Mouse (Mus musculus): ENCODE results near the gene Renbp. TPM values are rescaled to one million over a fixed set of nuclear protein-coding genes. Genes with fewer than 3 reads are reported as not detected.

Gene Renbp
- polyA plus RNA-seq, 1 experiment from 2014 or later: 50.8 TPM

DNA sequence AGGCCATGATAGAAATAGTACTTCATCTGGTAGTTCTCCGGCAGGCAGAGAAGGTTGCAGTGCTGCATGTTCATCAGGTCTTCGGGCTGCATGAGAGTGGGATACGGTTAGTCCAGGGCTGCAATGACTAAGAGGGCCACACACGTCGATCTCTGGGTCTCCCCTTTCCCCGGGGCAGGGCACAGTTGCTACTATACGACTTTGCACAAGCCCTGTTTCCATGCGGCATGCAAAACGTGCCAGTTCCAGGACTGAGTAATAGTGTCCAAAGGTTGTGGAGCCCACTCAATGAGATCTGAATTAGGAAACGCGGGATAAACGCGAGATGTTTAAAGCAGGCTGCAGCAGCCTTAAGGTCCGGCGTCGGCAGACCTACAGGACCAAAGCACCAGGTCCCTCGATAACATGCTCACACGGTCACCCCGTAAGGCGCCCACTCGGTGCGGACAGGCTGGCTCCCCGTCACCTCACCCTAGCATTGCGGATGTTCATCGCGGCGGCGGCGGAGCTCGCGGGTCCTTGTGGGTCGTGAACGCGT lies 9.3 kb downstream of the Renbp start:
- peaks cover 34% of the 10 kb centered on the region for H3K36me3 ChIP-seq
- WGBS: 15% methylated on average over 34 of the region's 34 CpGs
- ATAC-seq (ENCODE audit: insufficient number of reproducible peaks, low FRiP score): peak; percentile 17; the same call in 1 of the 2 replicates
- H3K27ac ChIP-seq (ENCODE audit: poor library complexity, severe bottlenecking): peak overlapping the region; percentile 84
- H3K4me1 ChIP-seq (replicated peaks): no peaks in the 10 kb centered on the region
- peak overlapping the region; percentile 63 for H3K4me3 ChIP-seq
- H3K9me3 ChIP-seq (replicated peaks): no peaks in the 10 kb centered on the region
- peak overlapping the region; percentile 76 for H3K4me2 ChIP-seq
- peak overlapping the region; percentile 78 for H3K9ac ChIP-seq
- H3K27me3 ChIP-seq (replicated peaks): no peaks in the 10 kb centered on the region

DNA sequence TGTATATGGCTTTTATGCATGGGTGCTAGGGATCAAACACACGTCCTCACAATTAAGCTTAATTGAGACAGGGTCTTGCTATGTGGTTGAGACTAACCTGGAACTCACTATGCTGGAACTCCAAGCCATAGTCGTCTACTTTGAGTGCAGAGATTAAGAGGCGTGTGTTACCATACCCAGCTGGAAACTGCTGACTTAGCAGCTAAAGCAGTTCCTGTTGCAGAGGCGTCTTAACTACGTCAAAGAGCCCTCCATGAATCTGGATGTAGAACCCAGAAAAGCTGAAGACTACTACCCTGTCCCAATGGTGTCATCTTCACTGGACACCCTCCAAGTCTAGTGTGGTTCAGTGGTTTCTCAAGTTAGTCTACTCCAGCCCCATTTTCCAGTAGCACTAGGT lies 12.0 kb downstream of the Renbp start:
- WGBS: 82% methylated on average over 5 of the region's 5 CpGs
- Histone ChIP-seq H3K9ac (no peak overlapping the region), H3K4me1 (replicated peaks) (no peaks in the 10 kb centered on the region), H3K27ac (ENCODE audit: poor library complexity, severe bottlenecking) (no peak overlapping the region), H3K9me3 (replicated peaks) (no peaks in the 10 kb centered on the region), H3K36me3 (peaks cover 27% of the 10 kb centered on the region), H3K27me3 (replicated peaks) (no peaks in the 10 kb centered on the region), H3K4me2 (no peak overlapping the region), H3K4me3 (no peak overlapping the region)
- no peak for ATAC-seq (ENCODE audit: insufficient number of reproducible peaks, low FRiP score)

DNA sequence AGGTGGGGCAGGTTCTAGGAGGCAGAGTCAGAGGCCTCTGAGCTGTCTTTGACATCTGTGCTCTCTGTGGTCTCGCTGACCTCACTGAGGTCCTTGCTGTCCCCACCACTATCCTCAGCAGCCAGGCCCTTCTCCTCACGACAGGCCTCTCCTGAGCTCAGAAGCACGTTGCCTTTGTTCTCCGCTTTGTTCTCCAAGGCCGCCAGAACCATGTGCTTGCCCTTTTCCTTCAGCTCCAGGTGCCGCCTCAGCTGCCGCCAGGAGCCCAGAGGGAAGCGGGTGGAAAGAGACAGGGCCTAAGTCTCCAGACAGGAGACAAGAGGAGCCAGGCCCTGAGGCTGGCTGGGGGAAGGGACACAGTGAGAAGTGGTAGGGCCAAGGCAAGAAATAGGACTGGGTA lies 13.7 kb downstream of the Renbp start:
- H3K4me2 ChIP-seq: no peak overlapping the region
- H3K4me1 ChIP-seq (replicated peaks): no peaks in the 10 kb centered on the region
- H3K9ac ChIP-seq: no peak overlapping the region
- no peaks in the 10 kb centered on the region for H3K9me3 ChIP-seq (replicated peaks)
- peaks cover 27% of the 10 kb centered on the region for H3K36me3 ChIP-seq
- no peak overlapping the region for H3K4me3 ChIP-seq
- H3K27ac ChIP-seq (ENCODE audit: poor library complexity, severe bottlenecking): no peak overlapping the region
- no peaks in the 10 kb centered on the region for H3K27me3 ChIP-seq (replicated peaks)
- WGBS: 84% methylated on average over 8 of the region's 8 CpGs
- ATAC-seq (ENCODE audit: insufficient number of reproducible peaks, low FRiP score): no peak

DNA sequence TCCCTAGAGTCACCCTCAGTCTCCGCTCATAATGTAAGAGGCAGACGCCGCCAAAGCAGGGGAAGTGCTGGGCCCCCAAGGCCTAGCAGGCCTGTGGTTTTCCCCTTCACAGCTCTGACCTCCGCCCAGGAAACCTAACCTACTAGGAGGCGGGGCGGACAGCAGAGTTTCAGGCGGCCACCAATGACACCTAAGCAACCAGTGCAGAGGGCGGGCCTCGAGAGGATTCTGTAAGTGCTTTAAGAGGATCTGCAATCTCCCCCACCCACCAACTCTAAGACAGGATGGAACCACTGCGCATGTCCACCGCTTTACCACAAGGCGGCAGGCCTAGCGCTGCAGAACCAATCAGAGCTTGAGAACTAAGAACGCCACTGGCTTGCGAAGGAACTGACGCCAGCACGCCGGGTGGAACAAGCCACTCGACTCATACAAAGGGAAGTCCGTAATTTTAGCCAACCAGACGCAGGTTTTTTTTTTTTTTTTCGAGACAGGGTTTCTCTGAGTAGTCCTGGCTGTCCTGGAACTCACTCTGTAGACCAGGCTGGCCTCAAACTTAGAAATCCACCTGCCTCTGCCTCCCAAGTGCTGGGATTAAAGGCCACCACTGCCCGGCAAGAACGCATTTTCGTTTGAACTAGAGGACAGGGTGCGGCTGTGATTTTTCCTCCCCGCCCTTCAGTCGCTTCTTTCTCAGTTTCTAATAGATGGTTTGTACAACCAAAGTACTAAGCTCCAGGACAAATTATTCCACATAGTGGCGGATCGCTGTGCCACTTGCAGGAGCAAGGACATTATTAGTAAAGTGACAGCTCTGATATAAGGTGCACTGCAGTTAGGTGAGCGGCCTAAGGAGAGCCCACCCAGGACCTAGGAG lies 15.6 kb downstream of the Renbp start:
- peak overlapping the region; percentile 47 for H3K4me2 ChIP-seq
- WGBS: 30% methylated on average over 31 of the region's 31 CpGs
- H3K36me3 ChIP-seq: peaks cover 27% of the 10 kb centered on the region
- H3K27ac ChIP-seq (ENCODE audit: poor library complexity, severe bottlenecking): peak overlapping the region; percentile 76
- no peak overlapping the region for H3K9ac ChIP-seq
- peak overlapping the region; percentile 26 for H3K4me3 ChIP-seq
- 0 out of 2 replicates have a peak, but pooled peaks cover 7% of the 10 kb centered on the region for H3K27me3 ChIP-seq (replicated peaks)
- 0 out of 2 replicates have a peak, but pooled peaks cover 2% of the 10 kb centered on the region for H3K4me1 ChIP-seq (replicated peaks)
- no peaks in the 10 kb centered on the region for H3K9me3 ChIP-seq (replicated peaks)
- peak; percentile 96 for ATAC-seq (ENCODE audit: insufficient number of reproducible peaks, low FRiP score)

DNA sequence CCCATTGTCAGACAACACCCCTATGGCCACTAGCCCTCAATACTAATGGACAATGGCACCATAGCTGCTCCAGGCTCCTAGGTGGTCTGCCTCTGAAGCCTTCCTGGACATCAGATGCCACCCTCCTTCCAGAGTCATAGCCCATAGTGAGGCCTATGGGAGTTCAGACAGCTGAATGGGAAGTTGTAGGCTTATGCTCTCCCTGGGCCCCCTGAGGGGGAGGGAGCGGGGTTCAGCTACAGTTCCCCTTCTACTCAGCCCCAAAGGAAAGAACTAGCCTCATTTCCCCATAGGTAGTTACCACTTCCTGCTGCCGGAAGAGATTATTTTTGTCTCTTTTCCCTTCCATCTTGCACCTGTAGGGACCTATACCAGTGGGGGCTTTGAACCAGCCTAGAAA lies 19.1 kb downstream of the Renbp start:
- H3K27me3 ChIP-seq (replicated peaks): 0 out of 2 replicates have a peak, but pooled peaks cover 10% of the 10 kb centered on the region
- H3K4me2 ChIP-seq: no peak overlapping the region
- 63% methylated on average over 2 of the region's 2 CpGs for WGBS
- H3K9me3 ChIP-seq (replicated peaks): no peaks in the 10 kb centered on the region
- no peak overlapping the region for H3K4me3 ChIP-seq
- no peak overlapping the region for H3K27ac ChIP-seq (ENCODE audit: poor library complexity, severe bottlenecking)
- 0 out of 2 replicates have a peak, but pooled peaks cover 2% of the 10 kb centered on the region for H3K4me1 ChIP-seq (replicated peaks)
- ATAC-seq (ENCODE audit: insufficient number of reproducible peaks, low FRiP score): no peak
- H3K9ac ChIP-seq: no peak overlapping the region
- no peaks in the 10 kb centered on the region for H3K36me3 ChIP-seq

DNA sequence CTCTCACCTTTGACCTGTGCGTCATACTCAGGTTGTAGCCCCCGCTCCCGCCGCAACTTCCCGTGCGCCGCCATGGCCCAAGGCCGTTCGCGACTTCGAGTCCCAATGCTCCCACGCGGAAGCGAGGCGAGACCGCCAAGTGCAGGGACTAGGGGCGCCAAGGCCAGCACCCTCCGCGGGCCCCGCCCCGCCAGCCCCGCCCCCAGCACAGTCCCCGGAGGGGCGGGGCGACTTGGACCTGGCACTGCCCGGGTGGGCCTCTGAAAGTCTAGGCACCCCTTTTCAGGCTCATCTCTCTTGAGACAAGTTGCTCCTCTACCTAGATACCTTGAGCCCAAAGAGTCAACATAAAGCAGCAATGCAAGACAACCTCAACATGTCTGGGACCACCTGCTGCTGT lies 19.5 kb downstream of the Renbp start:
- no peaks in the 10 kb centered on the region for H3K9me3 ChIP-seq (replicated peaks)
- H3K4me1 ChIP-seq (replicated peaks): 0 out of 2 replicates have a peak, but pooled peaks cover 2% of the 10 kb centered on the region
- H3K27ac ChIP-seq (ENCODE audit: poor library complexity, severe bottlenecking): no peak overlapping the region
- no peaks in the 10 kb centered on the region for H3K36me3 ChIP-seq
- H3K4me3 ChIP-seq: peak overlapping the region; percentile 22
- WGBS: 16% methylated on average over 23 of the region's 26 CpGs
- H3K9ac ChIP-seq: no peak overlapping the region
- 0 out of 2 replicates have a peak, but pooled peaks cover 10% of the 10 kb centered on the region for H3K27me3 ChIP-seq (replicated peaks)
- ATAC-seq (ENCODE audit: insufficient number of reproducible peaks, low FRiP score): peak; percentile 68; the same call in 1 of the 2 replicates
- peak overlapping the region; percentile 61 for H3K4me2 ChIP-seq

DNA sequence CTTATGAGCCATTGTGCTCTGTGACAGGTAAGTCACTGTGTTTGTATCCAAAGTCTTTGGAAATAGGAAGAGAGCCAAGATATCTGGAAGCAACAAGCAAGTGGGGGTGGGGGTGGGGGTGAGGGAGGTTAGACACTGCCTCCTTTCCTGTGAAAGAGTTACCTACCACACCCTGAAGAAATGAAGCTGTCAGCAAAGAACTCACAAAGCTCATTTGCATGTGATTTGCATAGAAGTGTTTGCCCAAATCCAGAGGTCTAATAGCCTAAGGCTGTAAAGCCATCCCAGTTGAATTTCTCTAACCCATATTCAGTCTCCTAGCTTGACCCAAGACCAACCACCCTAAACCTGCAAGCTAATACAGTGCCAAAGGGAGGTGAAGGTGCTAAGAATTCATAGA lies 20.2 kb downstream of the Renbp start:
- no peaks in the 10 kb centered on the region for H3K9me3 ChIP-seq (replicated peaks)
- H3K9ac ChIP-seq: no peak overlapping the region
- 0 out of 2 replicates have a peak, but pooled peaks cover 15% of the 10 kb centered on the region for H3K27me3 ChIP-seq (replicated peaks)
- no peak overlapping the region for H3K4me2 ChIP-seq
- 0 out of 2 replicates have a peak, but pooled peaks cover 2% of the 10 kb centered on the region for H3K4me1 ChIP-seq (replicated peaks)
- no peak overlapping the region for H3K4me3 ChIP-seq
- no peak overlapping the region for H3K27ac ChIP-seq (ENCODE audit: poor library complexity, severe bottlenecking)
- H3K36me3 ChIP-seq: no peaks in the 10 kb centered on the region
- ATAC-seq (ENCODE audit: insufficient number of reproducible peaks, low FRiP score): no peak

DNA sequence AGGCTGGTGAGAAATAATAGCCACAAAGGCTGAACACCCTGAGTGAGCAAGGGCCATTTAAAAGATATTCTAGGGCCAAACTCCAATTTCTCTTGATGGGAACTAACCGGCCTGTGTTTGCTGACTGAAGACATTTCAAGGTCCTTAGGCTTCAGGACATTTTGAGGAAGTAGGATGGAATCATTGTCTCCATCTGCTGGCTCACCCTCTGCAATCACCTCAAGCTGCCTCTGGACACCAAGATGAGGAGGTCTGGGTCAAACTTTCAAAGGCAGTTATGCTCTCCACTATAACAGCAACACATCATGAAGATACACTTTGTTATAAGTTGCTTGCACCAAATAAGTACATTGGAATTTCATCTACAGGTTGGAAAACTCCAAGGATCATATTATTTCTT lies 20.6 kb downstream of the Renbp start:
- no peaks in the 10 kb centered on the region for H3K9me3 ChIP-seq (replicated peaks)
- no peak for ATAC-seq (ENCODE audit: insufficient number of reproducible peaks, low FRiP score)
- H3K4me1 ChIP-seq (replicated peaks): 0 out of 2 replicates have a peak, but pooled peaks cover 2% of the 10 kb centered on the region
- no peak overlapping the region for H3K4me3 ChIP-seq
- H3K36me3 ChIP-seq: no peaks in the 10 kb centered on the region
- no peak overlapping the region for H3K27ac ChIP-seq (ENCODE audit: poor library complexity, severe bottlenecking)
- 0 out of 2 replicates have a peak, but pooled peaks cover 15% of the 10 kb centered on the region for H3K27me3 ChIP-seq (replicated peaks)
- no peak overlapping the region for H3K4me2 ChIP-seq
- H3K9ac ChIP-seq: no peak overlapping the region
- WGBS: 79% methylated on average over 1 of the region's 1 CpGs

DNA sequence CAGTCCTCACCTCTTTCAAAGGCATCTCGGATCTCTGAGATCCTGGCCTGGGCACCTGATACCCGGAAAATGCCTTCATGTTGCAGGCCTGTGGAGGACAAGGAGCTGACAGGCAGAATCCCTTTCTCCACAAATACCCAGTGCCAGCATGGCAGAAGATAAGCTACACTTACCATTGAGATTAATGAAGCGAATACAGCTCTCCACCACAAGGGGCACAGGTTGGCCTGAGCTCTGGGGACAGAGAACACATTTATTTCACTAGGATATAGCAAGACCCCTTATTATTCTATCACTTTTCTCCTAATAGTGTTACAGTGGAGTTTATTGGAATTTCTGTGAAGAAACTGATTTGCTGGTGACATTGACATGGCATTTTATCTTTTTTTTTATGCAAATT lies 32.7 kb downstream of the Renbp start:
- Histone ChIP-seq H3K4me1 (replicated peaks) (no peaks in the 10 kb centered on the region), H3K9ac (no peak overlapping the region), H3K27ac (ENCODE audit: poor library complexity, severe bottlenecking) (no peak overlapping the region), H3K4me2 (no peak overlapping the region), H3K27me3 (replicated peaks) (peaks cover 2% of the 10 kb centered on the region), H3K4me3 (no peak overlapping the region), H3K9me3 (replicated peaks) (no peaks in the 10 kb centered on the region), H3K36me3 (no peaks in the 10 kb centered on the region)
- ATAC-seq (ENCODE audit: insufficient number of reproducible peaks, low FRiP score): no peak
- 40% methylated on average over 3 of the region's 3 CpGs for WGBS

DNA sequence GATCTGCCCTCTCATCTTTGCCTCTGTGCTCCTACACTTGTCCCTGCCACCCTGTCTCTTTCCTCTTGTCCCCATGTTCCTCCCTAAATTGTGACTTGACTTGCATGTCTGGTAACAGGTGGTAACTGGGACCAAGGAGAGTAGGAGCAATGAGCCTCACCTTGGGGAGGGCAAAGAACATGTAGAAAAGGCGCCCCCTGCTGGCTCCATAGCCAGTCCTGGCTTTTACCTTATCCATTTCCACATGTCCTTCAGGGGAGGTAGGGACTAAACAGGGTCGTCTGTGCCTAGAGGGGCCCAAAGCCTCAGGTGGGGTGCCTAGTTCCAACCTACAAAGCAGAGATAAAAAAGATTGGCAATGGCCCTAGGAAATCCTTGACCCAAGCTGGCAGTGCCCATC lies 34.9 kb downstream of the Renbp start, which contains the start of gene L1cam:
TSS of gene L1cam (minus strand) at position 387 of the 400 bp plus-strand sequence.
- Histone ChIP-seq H3K9me3 (replicated peaks) (no peaks in the 10 kb centered on the region), H3K9ac (no peak within 1 kb of the TSS), H3K27ac (ENCODE audit: poor library complexity, severe bottlenecking) (no peak within 1 kb of the TSS), H3K36me3 (no peaks in the 10 kb centered on the region), H3K4me2 (no peak within 1 kb of the TSS), H3K27me3 (replicated peaks) (peaks cover 22% of the 10 kb centered on the region), H3K4me1 (replicated peaks) (no peaks in the 10 kb centered on the region), H3K4me3 (no peak within 1 kb of the TSS)
- WGBS: 17% methylated on average over 2 of the region's 2 CpGs
- no peak for ATAC-seq (ENCODE audit: insufficient number of reproducible peaks, low FRiP score)

DNA sequence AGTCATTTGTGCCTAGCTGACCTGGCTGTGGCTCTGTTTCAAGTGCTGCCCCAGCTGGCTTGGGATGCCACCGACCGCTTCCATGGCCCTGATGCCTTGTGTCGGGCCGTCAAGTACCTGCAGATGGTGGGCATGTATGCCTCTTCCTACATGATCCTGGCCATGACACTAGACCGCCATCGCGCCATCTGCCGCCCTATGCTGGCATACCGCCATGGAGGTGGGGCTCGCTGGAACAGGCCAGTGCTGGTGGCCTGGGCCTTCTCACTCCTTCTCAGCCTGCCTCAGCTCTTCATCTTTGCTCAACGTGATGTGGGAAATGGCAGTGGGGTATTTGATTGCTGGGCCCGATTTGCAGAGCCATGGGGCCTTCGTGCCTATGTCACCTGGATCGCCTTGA lies 37.8 kb downstream of the Renbp start:
- Histone ChIP-seq H3K36me3 (no peaks in the 10 kb centered on the region), H3K9me3 (replicated peaks) (no peaks in the 10 kb centered on the region), H3K27me3 (replicated peaks) (peaks cover 22% of the 10 kb centered on the region), H3K4me3 (no peak overlapping the region), H3K9ac (no peak overlapping the region), H3K27ac (ENCODE audit: poor library complexity, severe bottlenecking) (no peak overlapping the region), H3K4me1 (replicated peaks) (no peaks in the 10 kb centered on the region), H3K4me2 (no peak overlapping the region)
- 84% methylated on average over 14 of the region's 14 CpGs for WGBS
- ATAC-seq (ENCODE audit: insufficient number of reproducible peaks, low FRiP score): no peak
